Mouse (Mus musculus) kidney, adult 18-20 months (tissue): ENCODE measurements at regions not wholly inside any gene's neighbourhood (a gene's known extent, or its start where the extent isn't known, plus 50 kb on each side); places are given as distances from the start of the nearest gene placed in this dataset.

Experiments used
- DNase-seq: peaks from one replicate; pipeline ENCODE4 v3.0.0; 2021

DNA sequence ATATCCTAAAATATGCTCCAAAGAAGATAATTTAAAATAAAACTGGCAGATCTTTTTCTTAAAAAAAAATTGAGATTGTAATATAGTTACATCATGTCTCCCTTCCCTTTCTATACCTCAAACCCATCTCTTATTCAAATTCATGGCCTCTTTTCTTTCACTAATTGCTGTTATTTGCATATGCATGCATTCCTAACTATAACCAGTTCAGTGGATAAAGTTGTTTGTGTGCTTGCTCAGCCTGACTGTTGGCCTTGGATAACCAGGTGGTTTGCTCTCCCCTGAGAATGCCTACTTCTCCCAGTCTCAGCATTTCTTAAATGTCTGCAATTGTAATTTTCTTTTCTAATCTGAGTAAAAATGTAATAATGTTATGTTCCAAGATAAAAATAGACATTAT, 2154.8 kb downstream of the 4930444P10Rik start:
- no peak for DNase-seq

DNA sequence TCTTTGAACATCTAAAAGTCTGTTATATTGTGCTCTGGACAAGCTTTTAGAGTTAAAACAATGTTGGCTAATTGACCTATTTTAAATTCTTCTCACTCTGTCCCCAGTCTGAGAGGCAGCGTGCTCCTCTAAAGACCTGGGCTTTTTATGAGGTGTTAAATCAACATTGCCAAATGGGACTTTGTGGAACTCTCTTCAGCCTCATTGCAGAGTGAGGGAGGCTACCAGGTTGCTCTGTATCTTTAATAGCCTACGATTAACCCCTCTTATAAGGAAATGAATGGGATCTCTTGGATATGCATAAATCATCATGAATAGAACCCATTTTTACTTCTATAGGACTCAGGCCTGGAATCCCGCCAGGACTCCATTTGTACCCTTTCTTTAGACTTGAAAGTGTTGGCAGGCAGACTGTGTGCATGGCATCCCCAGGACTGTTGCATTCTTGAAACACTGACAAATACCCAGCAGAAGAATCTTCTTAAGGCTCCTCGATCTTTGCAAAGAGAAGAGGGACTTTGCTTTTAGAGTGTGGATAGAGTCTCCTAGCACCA, 2157.1 kb downstream of the 4930444P10Rik start:
- no peak for DNase-seq

DNA sequence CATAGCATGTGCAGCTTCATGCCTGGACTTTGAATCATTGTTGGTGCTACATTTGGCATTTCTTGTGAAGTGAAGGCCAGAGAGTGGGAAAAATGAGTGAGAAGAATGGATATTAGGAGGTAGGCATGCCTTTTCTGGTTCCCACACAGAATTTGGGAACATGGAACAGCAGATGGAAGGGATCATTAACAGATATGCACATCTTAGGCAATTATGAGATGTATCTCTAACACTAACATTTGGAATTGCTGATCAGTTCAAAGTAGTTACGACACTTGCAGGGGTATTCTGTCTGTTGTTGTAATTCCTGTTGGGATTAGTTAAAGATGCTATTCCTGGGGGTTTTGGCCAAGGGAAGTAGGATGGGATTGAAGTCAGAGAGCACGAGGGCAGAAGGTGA, 2164.4 kb downstream of the 4930444P10Rik start:
- DNase-seq: no peak

DNA sequence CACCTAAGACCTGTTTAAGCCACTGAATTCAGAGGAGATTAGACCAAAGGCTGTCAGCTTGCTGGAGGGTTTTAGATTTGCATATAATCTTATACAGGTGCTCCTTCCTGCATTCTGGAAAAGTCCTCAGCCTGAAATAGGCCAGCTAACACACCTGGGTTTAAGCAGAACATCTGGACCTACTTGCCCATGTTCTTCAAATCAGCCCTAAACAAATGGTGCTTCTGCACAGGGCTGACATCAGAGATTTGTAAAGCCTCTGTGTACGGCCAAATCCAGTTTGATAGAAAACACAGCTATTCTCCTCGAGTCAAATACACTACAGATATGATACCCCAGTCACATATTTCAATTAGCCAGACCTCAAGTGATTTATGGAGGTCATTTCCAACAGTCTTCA, 2165.2 kb downstream of the 4930444P10Rik start:
- no peak for DNase-seq

DNA sequence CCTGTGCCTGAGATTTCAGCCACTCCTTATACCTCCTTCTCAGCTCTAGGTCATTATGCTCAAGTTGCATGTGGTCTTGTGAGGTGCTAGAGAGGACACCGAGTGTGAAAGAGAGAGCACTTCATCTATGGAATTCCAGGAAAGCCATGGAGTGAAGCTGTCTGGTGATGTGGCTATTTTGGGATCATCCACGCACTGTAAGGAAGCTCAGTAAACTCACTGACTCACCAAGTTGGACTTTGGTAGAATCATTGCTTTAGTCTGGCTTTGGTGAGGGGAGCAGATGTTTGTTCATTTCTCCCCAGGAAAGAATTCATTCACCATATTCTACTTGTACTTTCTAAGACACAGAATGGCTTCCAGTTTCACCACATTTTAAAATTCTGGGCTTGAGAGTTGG, 2167.1 kb downstream of the 4930444P10Rik start:
- no peak for DNase-seq

DNA sequence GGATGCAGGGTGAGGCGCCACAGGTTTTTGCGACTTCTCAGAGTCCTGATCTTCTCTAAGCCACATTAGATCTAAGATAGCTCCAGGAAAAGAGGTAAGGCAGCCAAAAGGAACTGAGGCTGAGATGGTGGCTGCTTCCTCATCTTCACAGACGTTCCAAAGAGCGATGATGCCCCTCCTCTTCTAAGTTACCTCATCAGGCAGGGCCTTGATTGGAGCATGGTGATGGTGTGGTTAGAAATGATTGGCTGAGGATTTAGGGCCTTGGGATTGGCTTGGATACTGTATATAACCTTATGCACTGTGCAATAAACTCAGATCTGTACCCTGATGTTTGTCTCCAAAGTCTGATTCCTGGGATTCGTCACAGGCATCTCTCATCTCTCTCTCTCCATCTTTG, 2177.9 kb downstream of the 4930444P10Rik start:
- DNase-seq: no peak

DNA sequence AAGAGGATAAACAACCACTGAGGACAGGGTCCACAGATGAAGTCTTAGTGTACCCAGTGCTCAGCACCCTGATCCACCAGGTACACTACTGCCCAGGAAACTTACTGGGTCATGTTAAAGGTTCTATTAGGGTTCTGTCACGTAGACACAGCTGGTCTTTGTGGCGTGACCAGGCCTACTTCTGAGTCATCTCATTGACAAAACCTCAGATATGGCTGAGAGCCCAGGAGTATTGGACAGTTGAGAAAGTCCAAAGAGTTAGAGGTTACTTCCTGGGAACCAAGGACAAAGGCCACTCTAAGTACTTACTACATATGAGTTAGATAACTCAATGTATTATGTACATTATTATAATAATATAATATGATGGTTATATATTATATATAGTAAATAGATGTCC, 2214.0 kb downstream of the 4930444P10Rik start:
- no peak for DNase-seq

DNA sequence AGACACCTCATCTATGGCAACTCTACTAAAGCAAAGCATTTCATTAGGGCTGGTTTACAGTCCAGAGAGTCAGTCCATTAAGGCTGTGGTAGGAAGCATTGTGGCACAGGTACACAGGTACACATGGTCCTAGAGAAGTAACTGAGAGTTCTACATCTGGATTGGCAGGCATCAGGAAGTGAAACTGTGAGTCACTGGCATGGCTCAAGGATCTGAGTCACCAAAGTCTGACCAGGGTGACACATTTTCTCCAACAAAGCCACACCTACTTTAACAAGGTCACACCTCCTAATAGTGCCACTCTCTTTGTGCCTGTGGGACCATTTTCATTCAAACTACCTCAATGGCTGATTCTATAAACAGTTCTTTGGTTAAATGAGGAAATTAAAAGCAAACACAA, 2219.2 kb downstream of the 4930444P10Rik start:
- no peak for DNase-seq

DNA sequence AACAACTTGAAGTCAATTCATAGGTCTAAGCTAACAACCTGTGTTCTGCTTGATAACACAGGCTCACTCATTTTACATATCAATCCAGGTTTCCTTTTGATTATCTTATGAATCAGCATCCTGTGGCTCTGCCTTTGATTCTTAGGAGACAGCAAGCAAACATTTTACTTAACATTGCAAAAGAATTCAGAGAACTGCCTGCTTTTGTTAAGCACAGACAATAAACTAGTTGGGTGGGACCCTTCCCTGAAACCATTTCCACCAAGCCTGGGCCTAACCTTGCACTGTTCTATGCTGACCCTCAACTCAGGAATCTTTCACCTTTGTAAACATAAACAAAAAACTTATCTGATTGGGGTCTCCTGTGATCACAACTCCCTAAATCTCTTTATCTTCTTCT, 2220.6 kb downstream of the 4930444P10Rik start:
- no peak for DNase-seq

DNA sequence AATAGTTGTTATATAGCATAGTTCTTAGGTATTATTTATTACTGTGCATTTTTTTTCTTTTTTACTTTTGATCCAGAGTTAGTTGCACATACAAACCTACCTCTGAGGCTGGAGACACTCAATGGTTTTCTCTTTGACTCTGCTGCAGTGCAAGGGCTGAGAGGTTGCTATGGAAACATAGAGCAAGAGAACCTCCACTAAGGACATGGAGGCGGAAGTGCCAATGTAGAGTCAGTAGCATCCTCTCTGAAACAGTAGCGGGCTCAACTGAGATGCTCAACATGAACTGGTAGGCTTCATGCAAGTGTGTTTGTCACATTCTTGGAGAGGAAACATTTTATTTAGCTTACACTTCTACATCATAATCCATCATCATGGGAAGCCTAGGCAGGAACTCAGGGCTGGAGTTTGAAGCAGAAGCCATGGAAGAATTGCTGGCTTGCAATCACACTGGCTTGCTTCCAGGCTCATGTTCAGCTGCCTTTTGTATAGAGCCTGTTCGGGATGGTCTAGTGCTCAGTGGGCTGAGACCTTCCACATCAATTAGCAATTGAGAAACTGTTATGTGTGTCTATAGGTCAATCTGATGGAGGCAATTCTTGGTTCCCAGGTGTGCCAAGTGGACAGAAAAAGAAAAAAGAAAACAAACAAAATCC, 2222.4 kb downstream of the 4930444P10Rik start:
- DNase-seq: no peak

DNA sequence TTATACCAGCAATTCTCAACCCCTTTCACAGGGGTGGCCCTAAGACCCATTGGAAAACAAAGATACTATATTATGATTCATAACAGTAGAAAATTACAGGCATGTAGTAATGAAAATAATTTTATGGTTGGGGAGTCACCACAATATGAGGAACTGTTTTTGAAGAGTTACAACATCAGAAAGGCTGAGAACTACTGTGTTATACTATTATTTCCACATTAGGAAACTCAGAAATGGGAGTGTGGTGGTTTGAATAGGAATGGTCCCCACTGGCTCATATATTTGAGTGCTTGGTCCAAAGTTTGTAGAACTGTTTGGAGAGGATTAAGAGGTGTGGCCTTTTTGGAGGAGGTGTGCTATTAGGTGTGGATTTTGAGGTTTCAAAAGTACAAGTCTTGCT, 2227.4 kb downstream of the 4930444P10Rik start:
- no peak for DNase-seq

DNA sequence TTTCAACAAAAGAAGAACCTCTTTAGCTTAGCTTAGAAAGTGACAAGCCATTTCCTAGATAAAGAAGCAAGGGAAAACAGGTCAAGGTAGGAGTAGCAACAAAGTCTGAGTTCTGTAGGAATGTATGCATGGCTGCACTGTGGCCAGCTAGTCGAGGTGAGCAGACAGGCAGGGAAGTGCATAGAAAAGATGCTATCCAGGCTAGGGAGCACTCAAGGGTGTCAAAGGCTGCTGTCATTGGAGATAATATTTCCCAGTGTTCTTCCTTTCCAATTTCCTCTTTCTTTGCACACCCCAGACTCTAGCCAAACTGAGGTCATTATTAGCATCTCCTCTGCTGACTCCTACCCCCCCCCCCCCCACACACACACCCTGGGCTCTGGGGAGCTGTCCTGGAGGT, 2229.4 kb downstream of the 4930444P10Rik start:
- DNase-seq: no peak

DNA sequence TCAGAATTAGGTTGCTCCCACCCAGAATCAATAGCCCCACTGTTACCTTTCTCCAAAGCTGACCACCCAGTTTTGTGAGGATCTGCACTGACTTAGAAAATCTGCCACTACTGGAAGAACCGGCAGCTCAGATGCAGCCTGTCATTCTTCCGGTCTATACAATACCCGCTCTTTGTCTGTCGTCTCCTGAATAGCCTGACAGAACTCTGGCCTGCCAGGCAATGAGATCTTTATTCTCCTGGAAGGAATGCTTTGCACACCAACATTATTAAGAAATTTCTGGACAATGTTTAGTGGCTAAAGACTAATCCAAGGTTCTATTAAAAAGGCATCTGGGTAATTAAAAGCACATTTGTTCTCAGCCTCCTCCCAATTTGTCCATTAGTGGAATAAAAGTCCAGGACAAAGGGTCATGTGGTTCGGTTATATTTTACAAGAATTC, 2232.0 kb downstream of the 4930444P10Rik start:
- no peak for DNase-seq

DNA sequence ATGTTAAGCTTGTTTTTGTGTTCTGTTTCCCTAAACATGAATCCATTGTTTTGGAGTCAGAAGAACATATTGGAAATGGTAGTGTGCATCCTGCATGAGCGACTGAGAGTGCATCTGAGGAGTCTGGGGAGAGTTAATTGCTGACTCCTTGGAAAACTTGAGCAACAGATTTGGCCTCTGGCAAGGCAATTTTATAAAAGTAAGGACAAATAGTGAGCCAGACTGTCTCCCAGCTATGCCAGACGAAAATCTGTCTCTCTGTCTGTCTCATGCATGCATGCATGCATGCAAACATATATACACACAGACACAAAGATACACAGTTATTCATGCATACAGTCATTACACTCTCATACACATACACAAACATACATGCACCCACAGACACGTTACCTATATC, 2232.7 kb downstream of the 4930444P10Rik start:
- DNase-seq: no peak

DNA sequence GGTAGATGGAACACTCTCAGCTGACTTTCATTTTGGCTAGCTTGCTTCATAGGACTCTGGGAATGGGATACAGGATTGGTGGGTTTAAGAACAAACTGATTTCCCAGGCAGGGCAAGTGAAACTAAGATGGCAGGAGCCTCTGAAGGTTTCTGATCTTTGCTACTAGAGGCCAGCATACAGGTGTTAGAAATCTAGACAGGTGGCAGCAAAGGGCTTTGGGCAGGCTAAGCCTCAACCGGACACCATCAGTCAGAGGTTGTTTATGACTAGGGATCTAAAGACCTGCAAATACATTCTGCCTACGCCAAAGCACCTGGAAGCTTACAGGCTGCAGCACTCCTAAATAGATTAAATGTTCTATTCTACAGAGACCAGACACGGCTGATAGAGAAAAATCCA, 2233.4 kb downstream of the 4930444P10Rik start:
- no peak for DNase-seq

DNA sequence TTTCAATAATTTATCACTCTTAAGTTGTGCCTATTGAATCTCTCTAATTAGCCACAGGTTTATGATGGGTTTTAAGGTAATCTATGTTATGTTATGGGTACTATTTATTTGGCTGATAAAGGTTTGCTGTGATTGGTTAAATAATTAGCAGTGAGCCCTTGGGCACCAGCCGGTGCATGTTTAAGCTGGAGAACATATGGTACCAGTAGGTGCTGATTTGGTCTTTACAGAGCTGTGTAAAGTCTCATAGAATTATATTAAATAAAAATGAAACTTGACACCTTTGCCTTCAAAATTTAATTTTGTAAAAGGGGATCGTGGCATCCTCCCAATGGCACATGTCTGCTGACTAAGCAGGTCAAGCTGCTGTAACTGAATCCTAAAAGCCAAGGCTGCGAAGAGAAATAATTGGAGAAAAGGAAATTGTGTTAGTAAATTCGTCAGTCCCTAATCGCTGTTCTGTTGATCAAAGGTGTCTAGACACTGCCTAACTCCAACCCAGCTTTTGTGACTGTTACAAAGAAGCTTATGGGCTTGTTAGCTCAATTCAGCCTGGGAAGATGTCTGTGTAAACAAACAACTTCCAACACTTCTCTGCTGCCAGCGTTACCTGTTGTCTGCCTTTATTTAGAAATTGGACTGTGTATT, 2234.6 kb downstream of the 4930444P10Rik start:
- no peak for DNase-seq

DNA sequence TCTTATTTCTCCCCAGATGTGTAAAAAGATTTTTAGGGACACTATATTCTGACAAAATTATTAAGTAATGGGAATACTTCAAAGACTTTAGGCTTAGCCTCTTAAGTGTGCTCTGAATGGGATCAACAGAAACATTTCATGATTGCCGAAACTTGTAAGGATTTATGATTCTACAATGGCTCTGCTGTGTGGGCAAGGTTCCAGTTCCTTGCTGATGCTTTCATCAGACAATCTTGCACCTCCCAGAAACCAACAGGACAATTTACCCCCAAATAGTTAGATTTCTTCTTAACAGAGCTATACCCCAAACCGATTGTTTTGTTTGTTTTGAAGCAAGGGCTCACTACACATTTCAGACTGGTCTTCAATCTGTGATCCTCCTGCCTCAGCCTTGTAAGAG, 2236.1 kb downstream of the 4930444P10Rik start:
- no peak for DNase-seq

DNA sequence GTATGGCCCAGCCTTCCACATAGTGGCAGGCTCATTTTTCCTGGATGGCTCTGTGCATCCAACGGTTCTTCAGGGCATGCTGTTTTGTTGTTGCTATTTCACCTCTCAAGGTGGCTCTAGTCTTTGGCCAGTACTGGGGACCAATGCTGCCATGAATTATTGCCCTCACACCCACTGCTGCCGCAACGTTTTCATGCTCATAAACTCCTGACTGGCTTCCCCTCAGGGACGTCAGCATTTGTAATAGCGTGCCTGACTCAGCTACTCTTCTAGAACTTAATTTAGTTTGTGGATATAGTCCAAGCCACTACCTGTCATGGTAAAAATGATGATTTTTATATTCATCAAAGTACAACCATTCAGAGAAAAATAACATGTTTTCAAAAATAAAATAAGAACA, 2242.0 kb downstream of the 4930444P10Rik start:
- DNase-seq: no peak

DNA sequence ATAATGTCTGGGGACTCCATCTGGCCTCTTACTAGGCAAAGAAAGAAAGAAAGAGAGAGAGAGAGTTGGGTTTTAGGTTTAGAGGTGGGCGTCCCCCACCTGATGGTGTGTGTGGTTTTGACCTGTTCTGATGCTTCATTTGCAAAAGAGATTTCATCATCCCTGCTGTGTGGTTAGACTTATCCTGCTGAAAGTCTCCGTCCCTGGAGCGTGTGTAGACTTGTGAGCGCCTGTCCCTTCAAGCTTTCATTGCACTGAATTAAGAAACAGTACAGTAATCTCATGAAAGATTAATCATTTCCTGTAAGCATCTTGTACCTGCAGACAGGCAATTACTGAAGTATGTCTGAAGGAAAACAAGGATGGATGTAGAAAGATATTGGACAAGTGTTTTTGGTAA, 2244.1 kb downstream of the 4930444P10Rik start:
- DNase-seq: no peak

DNA sequence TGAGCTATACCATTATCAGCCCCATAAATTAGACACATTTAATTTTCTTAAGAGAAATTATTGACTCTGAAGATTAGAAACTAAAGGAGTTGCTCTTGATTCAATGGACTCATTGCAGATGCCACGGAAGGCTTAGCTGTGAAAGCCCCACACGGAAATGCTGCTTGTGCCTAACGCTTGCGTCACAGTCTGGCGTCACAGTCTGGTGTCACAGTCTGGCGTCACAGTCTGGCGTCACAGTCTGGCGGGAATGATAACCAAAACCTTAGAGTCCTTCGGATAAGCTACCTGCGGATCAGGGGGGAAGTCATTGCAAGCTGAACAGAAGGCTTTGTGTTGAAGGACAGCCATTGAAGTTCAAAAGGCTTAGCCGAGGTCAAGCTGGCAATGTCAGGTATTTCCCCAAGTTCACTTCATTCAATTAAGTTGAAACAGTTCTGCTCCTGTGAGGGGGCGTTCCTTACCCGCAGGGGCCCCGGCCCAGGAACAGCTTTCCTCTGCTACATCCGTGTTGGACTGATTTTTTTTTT, 2246.7 kb downstream of the 4930444P10Rik start:
- DNase-seq: no peak

DNA sequence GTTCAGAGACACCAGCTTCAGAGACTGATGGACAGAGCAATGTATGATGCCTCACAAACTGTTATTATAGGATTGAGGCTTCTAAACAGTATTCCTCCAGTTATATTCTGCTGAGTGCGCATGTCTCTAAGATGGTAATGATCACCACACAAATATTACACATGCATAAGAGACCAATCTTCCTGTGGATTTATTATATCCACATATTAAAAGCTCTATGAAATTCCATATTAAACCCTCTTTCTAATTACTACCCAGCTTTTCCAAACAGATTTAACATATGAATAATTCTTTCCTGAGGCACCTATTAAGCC, 2252.9 kb downstream of the 4930444P10Rik start:
- no peak for DNase-seq

DNA sequence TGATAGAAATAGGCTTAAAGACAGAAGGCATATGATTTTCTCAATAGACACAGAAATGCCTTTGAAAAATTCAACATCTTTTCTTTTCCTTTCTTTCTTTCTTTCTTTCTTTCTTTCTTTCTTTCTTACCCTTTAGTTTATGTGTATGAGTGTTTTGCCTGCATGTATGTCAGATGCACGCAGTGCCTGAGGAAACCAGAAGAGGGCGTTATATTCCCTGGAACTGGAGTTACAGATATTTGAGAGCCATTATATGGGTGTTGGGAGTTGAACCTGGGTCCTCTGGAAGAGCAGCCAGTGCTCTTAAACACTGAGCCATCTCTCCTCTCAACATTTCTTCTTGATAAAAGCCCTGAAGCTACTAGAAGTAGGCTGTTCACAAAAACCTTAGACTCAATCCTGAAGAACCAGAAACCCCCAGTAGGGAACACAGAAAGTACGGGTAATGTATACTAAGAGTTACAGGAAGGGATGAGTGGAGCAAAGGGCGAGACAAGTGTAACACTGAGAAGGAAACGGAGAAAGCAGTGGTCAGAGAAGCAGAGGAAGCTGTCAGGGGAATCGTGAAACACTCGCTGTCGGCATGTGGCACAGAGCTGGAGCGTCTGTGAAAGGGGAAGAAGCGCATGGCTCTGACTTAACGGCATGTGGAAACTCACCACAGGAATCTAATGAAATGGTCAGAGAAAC, 2253.4 kb downstream of the 4930444P10Rik start:
- DNase-seq: no peak

DNA sequence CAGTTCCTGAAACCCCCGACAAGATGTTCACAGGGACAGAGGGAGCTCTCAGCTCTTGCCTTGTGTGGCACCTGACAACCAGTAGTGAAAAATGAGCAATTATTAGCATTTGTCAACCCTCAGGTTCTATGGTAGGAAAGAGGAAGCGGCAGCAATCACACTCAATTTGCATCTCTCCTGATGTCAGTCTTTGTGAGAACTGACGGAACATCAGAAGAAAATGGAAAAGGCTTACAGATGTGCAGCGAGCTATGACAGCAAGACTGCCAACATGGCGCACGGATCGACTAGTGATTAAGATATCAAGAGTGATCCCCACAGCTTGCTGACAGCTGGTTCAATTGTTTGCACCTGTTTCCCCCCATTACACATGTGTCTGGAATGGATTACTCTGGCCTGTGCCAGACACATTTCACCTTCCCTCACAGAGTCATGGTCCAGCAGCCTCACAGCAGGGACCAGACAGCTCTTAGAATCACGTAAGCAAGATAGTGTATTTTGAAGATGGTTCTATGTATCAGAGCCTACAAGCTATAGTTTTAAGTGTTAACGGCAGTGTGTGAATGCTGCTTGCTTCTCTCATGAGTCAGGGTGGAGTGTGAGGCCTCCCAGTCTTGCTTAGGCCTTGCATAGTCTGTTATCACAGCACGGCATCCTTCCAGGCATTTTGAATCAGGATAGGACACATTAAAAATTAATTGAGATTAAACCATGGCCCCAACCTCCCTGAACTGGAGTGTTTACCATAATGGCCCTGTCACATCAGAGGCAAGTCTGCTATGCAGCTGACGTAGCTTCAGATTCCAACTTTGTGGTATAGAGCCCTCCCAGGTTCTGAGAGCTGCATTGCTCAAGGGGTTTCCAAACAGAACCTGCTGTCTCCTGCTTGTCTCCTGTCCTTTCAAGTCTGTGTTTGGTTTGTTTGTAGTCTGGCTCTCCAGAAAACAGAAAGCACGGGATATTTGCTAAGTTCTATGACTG, 2258.0 kb downstream of the 4930444P10Rik start:
- DNase-seq: no peak
